Mouse (Mus musculus) olfactory bulb, adult 2 months (tissue): Measurements from ENCODE around the gene Tmem120a.

Experiments used
- CTCF ChIP-seq: fragments of 200-500 bp; IDR thresholded peaks from 2 replicates; pipeline ENCODE4 v1.5.1; 2012; ENCODE audit warnings: low read depth, mild to moderate bottlenecking, low read length, moderate library complexity; ENCODE audit not compliant: insufficient read depth
- POLR2A ChIP-seq: fragments of 200-500 bp; IDR thresholded peaks from 2 replicates; pipeline ENCODE4 v1.6.1; 2012; ENCODE audit warnings: mild to moderate bottlenecking, low read depth, low read length, moderate library complexity; ENCODE audit not compliant: insufficient read depth

- TF ChIP-seq POLR2A (no peak), CTCF (no peak)
Observed at GRCm38 (mm10) chr5:135761881-135762280, 17.6 kb upstream of the Tmem120a start.
